Mouse (Mus musculus) urinary bladder, adult 2 months (tissue): Measurements from ENCODE around the gene Parp14. TPM values are rescaled to one million over a fixed set of nuclear protein-coding genes. Genes with fewer than 3 reads are reported as not detected.

Experiments
- DNase-seq: peaks from one replicate; pipeline ENCODE4 v3.0.0; 2022; ENCODE audit warnings: low spot score
- polyA plus RNA-seq: library from polyadenylated mRNA; depleted of rRNA; stranded (reverse); fragments of >200 nt; gene quantifications from 2 replicates; pipeline ENCODE4 v1.2.3, GENCODE M21; 2012

The Parp14 gene
- polyA plus RNA-seq, 1 experiment: 12.8 TPM

- no peak for DNase-seq
Measured at GRCm38 (mm10) chr16:35870581-35871047, 730 bp downstream of the Parp14 start.

GRCm38 (mm10) chr16:35869656-35870055 is 1.7 kb downstream of the Parp14 start:
- DNase-seq: no peak

GRCm38 (mm10) chr16:35869126-35869525 is 2.2 kb downstream of the Parp14 start:
- no peak for DNase-seq

- DNase-seq: no peak
Measured at GRCm38 (mm10) chr16:35867726-35868125, 3.6 kb downstream of the Parp14 start.

- DNase-seq: no peak
Measured at GRCm38 (mm10) chr16:35862057-35862456, 9.3 kb downstream of the Parp14 start.

GRCm38 (mm10) chr16:35860236-35860635 is 11.1 kb downstream of the Parp14 start:
- no peak for DNase-seq

- DNase-seq: no peak
Measured at GRCm38 (mm10) chr16:35856766-35857165, 14.6 kb downstream of the Parp14 start.

- no peak for DNase-seq
Measured at GRCm38 (mm10) chr16:35855846-35856245, 15.5 kb downstream of the Parp14 start.

GRCm38 (mm10) chr16:35847138-35847537 is 24.2 kb downstream of the Parp14 start:
- no peak for DNase-seq

GRCm38 (mm10) chr16:35839680-35840079 is 31.7 kb downstream of the Parp14 start:
- no peak for DNase-seq

- no peak for DNase-seq
Measured at GRCm38 (mm10) chr16:35834653-35835052, 36.7 kb downstream of the Parp14 start.

GRCm38 (mm10) chr16:35832926-35833325 is 38.4 kb downstream of the Parp14 start:
- DNase-seq: no peak

- DNase-seq: no peak
Measured at GRCm38 (mm10) chr16:35829999-35830398, 41.3 kb downstream of the Parp14 start.

GRCm38 (mm10) chr16:35817255-35818089 is 53.9 kb downstream of the Parp14 start:
- DNase-seq: peak; percentile 64

GRCm38 (mm10) chr16:35813119-35813518 is 58.2 kb downstream of the Parp14 start:
- no peak for DNase-seq

GRCm38 (mm10) chr16:35808838-35809237 is 62.5 kb downstream of the Parp14 start:
- DNase-seq: no peak

- no peak for DNase-seq
Measured at GRCm38 (mm10) chr16:35807663-35807992, 63.7 kb downstream of the Parp14 start.

- no peak for DNase-seq
Measured at GRCm38 (mm10) chr16:35806973-35807662, 64.2 kb downstream of the Parp14 start.

- no peak for DNase-seq
Measured at GRCm38 (mm10) chr16:35803723-35804122, 67.6 kb downstream of the Parp14 start.

GRCm38 (mm10) chr16:35802163-35802562 is 69.2 kb downstream of the Parp14 start:
- DNase-seq: no peak

GRCm38 (mm10) chr16:35791962-35792521 is 79.3 kb downstream of the Parp14 start:
- no peak for DNase-seq

- DNase-seq: no peak
Measured at GRCm38 (mm10) chr16:35788330-35788729, 83.0 kb downstream of the Parp14 start.
